Mouse (Mus musculus): ENCODE results near the gene Dnlz. TPM values are rescaled to one million over a fixed set of nuclear protein-coding genes. Genes with fewer than 3 reads are reported as not detected.

Gene Dnlz
- total RNA-seq, 2 experiments from 2014 or later = 5.8 to 6.8 TPM

GRCm38 (mm10) chr2:26300808-26301174 lies 51.1 kb downstream of the Dnlz start:
- ATAC-seq (replicated peaks; ENCODE audit: poor library complexity) = peak; percentile 75

- ATAC-seq (replicated peaks; ENCODE audit: poor library complexity) = no peak
These were observed 51.6 kb downstream of the Dnlz start for GRCm38 (mm10) chr2:26300161-26300807.

- ATAC-seq (replicated peaks; ENCODE audit: poor library complexity) = no peak
These were observed 52.6 kb downstream of the Dnlz start for GRCm38 (mm10) chr2:26299336-26299735.

- ATAC-seq (replicated peaks; ENCODE audit: poor library complexity) = no peak
These were observed 53.1 kb downstream of the Dnlz start for GRCm38 (mm10) chr2:26298856-26299230.

- peak; percentile 97 for ATAC-seq (replicated peaks; ENCODE audit: poor library complexity)
These were observed 53.6 kb downstream of the Dnlz start for GRCm38 (mm10) chr2:26298208-26298855.

Other genes starting within 250 kb of the Dnlz start
- gene Nacc2, start 228.9 kb downstream of the Dnlz start, total RNA-seq (2015) = 1.1 and 1.2 TPM in 2 replicates
- 0.67 and 1.2 TPM in 2 replicates for gene Nacc2, start 228.9 kb downstream of the Dnlz start, total RNA-seq (2017)
- gene Lhx3, start 143.8 kb downstream of the Dnlz start, total RNA-seq (2015) = not detected in 2 replicates
- gene Lhx3, start 143.8 kb downstream of the Dnlz start, total RNA-seq (2017) = not detected in 2 replicates
- 6.9 and 10.3 TPM in 2 replicates for gene Qsox2, start 114.6 kb downstream of the Dnlz start, total RNA-seq (2015)
- gene Qsox2, start 114.6 kb downstream of the Dnlz start, total RNA-seq (2017) = 5.3 and 5.9 TPM in 2 replicates
- not detected in 2 replicates for gene Ccdc187, start 57.6 kb downstream of the Dnlz start, total RNA-seq (2015)
- not detected in 2 replicates for gene Ccdc187, start 57.6 kb downstream of the Dnlz start, total RNA-seq (2017)
- 6.7 and 7.1 TPM in 2 replicates for gene Gpsm1, start 36.6 kb downstream of the Dnlz start, total RNA-seq (2015)
- 7.4 and 11.9 TPM in 2 replicates for gene Gpsm1, start 36.6 kb downstream of the Dnlz start, total RNA-seq (2017)
- 27.3 and 33.3 TPM in 2 replicates for gene Card9, start 8.8 kb upstream of the Dnlz start, total RNA-seq (2015)
- 99.2 and 121 TPM in 2 replicates for gene Card9, start 8.8 kb upstream of the Dnlz start, total RNA-seq (2017)
- gene Snapc4, start 28.5 kb upstream of the Dnlz start, total RNA-seq (2015) = 15.6 and 23.2 TPM in 2 replicates
- 35.6 and 41.8 TPM in 2 replicates for gene Snapc4, start 28.5 kb upstream of the Dnlz start, total RNA-seq (2017)
- 44.4 and 53.5 TPM in 2 replicates for gene Entr1, start 37.2 kb upstream of the Dnlz start, total RNA-seq (2015)
- 33.6 and 37.9 TPM in 2 replicates for gene Entr1, start 37.2 kb upstream of the Dnlz start, total RNA-seq (2017)
- 36.7 and 50.1 TPM in 2 replicates for gene Pmpca, start 37.2 kb upstream of the Dnlz start, total RNA-seq (2015)
- 52.8 and 62.4 TPM in 2 replicates for gene Pmpca, start 37.2 kb upstream of the Dnlz start, total RNA-seq (2017)
- 13.5 and 13.9 TPM in 2 replicates for gene Inpp5e, start 57.1 kb upstream of the Dnlz start, total RNA-seq (2015)
- 5.3 and 7.1 TPM in 2 replicates for gene Inpp5e, start 57.1 kb upstream of the Dnlz start, total RNA-seq (2017)
- gene Sec16a, start 93.1 kb upstream of the Dnlz start, total RNA-seq (2015) = 33.9 and 48.3 TPM in 2 replicates
- 23.9 and 29.7 TPM in 2 replicates for gene Sec16a, start 93.1 kb upstream of the Dnlz start, total RNA-seq (2017)
- 15.5 and 19.0 TPM in 2 replicates for gene Notch1, start 164.6 kb upstream of the Dnlz start, total RNA-seq (2015)
- gene Notch1, start 164.6 kb upstream of the Dnlz start, total RNA-seq (2017) = 8.8 and 9.3 TPM in 2 replicates
- gene Egfl7, start 227.9 kb upstream of the Dnlz start, total RNA-seq (2015) = 29.9 and 58.3 TPM in 2 replicates
- 24.6 and 24.9 TPM in 2 replicates for gene Egfl7, start 227.9 kb upstream of the Dnlz start, total RNA-seq (2017)
- gene Gm20532, start 234.5 kb upstream of the Dnlz start, total RNA-seq (2015) = not detected in 2 replicates
- gene Gm20532, start 234.5 kb upstream of the Dnlz start, total RNA-seq (2017) = not detected in 2 replicates